Mouse (Mus musculus): ENCODE results near the gene Itpkb. TPM values are rescaled to one million over a fixed set of nuclear protein-coding genes. Genes with fewer than 3 reads are reported as not detected.

Gene Itpkb
- polyA plus RNA-seq, 1 experiment from 2014 or later, result 1.4 TPM

GRCm38 (mm10) chr1:180345098-180345497 lies 14.8 kb downstream of the Itpkb start:
- Histone ChIP-seq H3K4me1 (ENCODE audit: control insufficient read depth, low read depth, low read length) (peaks cover 3% of the 10 kb centered on the region; the same call in 1 of the 2 replicates), H3K27ac (ENCODE audit: low read length) (no peak overlapping the region), H3K9ac (ENCODE audit: low read depth, low read length) (no peak overlapping the region), H3K27me3 (ENCODE audit: control insufficient read depth, insufficient read depth, low read depth, low read length) (no peaks in the 10 kb centered on the region), H3K36me3 (ENCODE audit: control insufficient read depth, insufficient read depth) (no peaks in the 10 kb centered on the region), H3K4me2 (ENCODE audit: low read depth, low read length) (no peak overlapping the region), H3K4me3 (ENCODE audit: low read depth, low read length) (no peak overlapping the region), H3K9me3 (replicated peaks; ENCODE audit: control insufficient read depth, low read length) (no peaks in the 10 kb centered on the region)
- no peak for ATAC-seq (ENCODE audit: low read depth)
- WGBS (ENCODE audit: insufficient replicate concordance), result 71% methylated on average over 5 of the region's 5 CpGs

DNA sequence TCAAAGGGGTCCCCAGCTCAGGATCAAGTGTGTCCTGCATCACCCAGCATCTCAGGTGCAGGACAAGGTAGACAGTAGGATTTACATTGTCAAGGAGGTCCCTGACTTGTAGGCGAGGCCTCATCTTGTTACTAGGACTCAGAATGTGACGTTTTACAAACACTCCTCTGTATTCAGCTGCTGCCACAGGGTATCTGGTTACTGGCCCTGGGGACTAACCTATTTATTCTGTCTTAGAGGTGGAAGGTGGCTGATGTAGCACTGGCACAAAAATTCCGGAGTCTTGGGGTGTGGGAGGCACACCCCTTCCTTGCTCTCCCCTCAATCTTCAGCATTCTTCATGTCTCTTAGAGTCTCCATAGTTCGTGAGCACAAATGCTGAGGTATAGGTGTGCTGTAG lies 16.8 kb downstream of the Itpkb start:
- Histone ChIP-seq H3K36me3 (ENCODE audit: control insufficient read depth, insufficient read depth) (no peaks in the 10 kb centered on the region), H3K27ac (ENCODE audit: low read length) (no peak overlapping the region), H3K4me1 (ENCODE audit: control insufficient read depth, low read depth, low read length) (peaks cover 3% of the 10 kb centered on the region; the same call in 1 of the 2 replicates), H3K4me2 (ENCODE audit: low read depth, low read length) (no peak overlapping the region), H3K9me3 (replicated peaks; ENCODE audit: control insufficient read depth, low read length) (no peaks in the 10 kb centered on the region), H3K27me3 (ENCODE audit: control insufficient read depth, insufficient read depth, low read depth, low read length) (no peaks in the 10 kb centered on the region), H3K4me3 (ENCODE audit: low read depth, low read length) (no peak overlapping the region), H3K9ac (ENCODE audit: low read depth, low read length) (no peak overlapping the region)
- ATAC-seq (ENCODE audit: low read depth), result no peak
- WGBS (ENCODE audit: insufficient replicate concordance), result 56% methylated on average over 4 of the region's 4 CpGs

DNA sequence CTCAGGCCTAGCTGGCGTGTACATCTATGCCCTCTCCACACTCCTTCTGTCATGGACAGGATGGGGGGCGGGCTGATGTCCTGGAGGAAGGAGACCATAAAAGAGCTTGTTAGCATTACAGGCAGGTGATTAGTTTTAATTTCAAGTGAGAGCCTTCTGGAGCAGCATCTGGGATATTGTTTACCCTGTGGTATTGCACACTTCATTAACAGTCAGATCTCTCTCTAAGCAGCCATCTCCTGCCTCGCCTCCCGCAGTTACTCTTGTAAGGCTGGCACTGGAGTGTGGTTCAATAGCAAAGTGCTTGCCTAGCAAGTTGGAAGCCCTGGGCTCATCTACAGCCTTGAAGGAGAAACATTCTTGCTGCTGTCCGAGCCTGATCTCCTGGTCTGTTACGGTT lies 17.6 kb downstream of the Itpkb start:
- H3K4me2 ChIP-seq (ENCODE audit: low read depth, low read length), result no peak overlapping the region
- ATAC-seq (ENCODE audit: low read depth), result no peak
- H3K36me3 ChIP-seq (ENCODE audit: control insufficient read depth, insufficient read depth), result no peaks in the 10 kb centered on the region
- no peaks in the 10 kb centered on the region for H3K9me3 ChIP-seq (replicated peaks; ENCODE audit: control insufficient read depth, low read length)
- H3K4me1 ChIP-seq (ENCODE audit: control insufficient read depth, low read depth, low read length), result peaks cover 3% of the 10 kb centered on the region; the same call in 1 of the 2 replicates
- no peak overlapping the region for H3K4me3 ChIP-seq (ENCODE audit: low read depth, low read length)
- WGBS (ENCODE audit: insufficient replicate concordance), result 73% methylated on average over 6 of the region's 6 CpGs
- no peaks in the 10 kb centered on the region for H3K27me3 ChIP-seq (ENCODE audit: control insufficient read depth, insufficient read depth, low read depth, low read length)
- H3K9ac ChIP-seq (ENCODE audit: low read depth, low read length), result no peak overlapping the region
- H3K27ac ChIP-seq (ENCODE audit: low read length), result no peak overlapping the region

- ATAC-seq (ENCODE audit: low read depth), result no peak
- peaks cover 3% of the 10 kb centered on the region for H3K4me1 ChIP-seq (ENCODE audit: control insufficient read depth, low read depth, low read length)
- no peak overlapping the region for H3K27ac ChIP-seq (ENCODE audit: low read length)
- H3K4me2 ChIP-seq (ENCODE audit: low read depth, low read length), result no peak overlapping the region
- H3K4me3 ChIP-seq (ENCODE audit: low read depth, low read length), result no peak overlapping the region
- no peaks in the 10 kb centered on the region for H3K27me3 ChIP-seq (ENCODE audit: control insufficient read depth, insufficient read depth, low read depth, low read length)
- H3K36me3 ChIP-seq (ENCODE audit: control insufficient read depth, insufficient read depth), result no peaks in the 10 kb centered on the region
- H3K9ac ChIP-seq (ENCODE audit: low read depth, low read length), result no peak overlapping the region
- H3K9me3 ChIP-seq (replicated peaks; ENCODE audit: control insufficient read depth, low read length), result no peaks in the 10 kb centered on the region
These were observed 18.8 kb downstream of the Itpkb start for GRCm38 (mm10) chr1:180349090-180349489.

DNA sequence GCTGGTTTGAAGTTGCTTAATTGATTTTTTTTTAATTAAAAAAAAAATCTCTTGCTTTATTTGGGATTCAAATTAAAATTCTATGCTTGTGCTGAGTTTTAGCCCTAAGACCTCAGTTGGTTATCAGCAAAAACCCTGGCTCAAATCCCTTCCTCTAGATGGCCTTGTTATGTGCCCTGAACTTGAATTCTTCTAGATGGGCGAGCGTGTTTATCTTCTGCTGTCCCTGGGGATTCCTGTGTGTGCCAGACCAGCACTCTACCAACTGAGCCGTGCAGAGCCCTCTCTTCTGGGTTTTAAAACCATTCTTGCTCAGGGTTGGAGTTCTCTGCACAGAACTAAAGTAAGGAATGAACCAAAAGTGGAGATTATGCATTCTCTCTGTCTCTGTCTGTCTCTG lies 22.0 kb downstream of the Itpkb start:
- Histone ChIP-seq H3K27me3 (ENCODE audit: control insufficient read depth, insufficient read depth, low read depth, low read length) (no peaks in the 10 kb centered on the region), H3K4me2 (ENCODE audit: low read depth, low read length) (no peak overlapping the region), H3K4me3 (ENCODE audit: low read depth, low read length) (no peak overlapping the region), H3K9me3 (replicated peaks; ENCODE audit: control insufficient read depth, low read length) (no peaks in the 10 kb centered on the region), H3K36me3 (ENCODE audit: control insufficient read depth, insufficient read depth) (no peaks in the 10 kb centered on the region), H3K4me1 (ENCODE audit: control insufficient read depth, low read depth, low read length) (peaks cover 6% of the 10 kb centered on the region), H3K27ac (ENCODE audit: low read length) (no peak overlapping the region), H3K9ac (ENCODE audit: low read depth, low read length) (no peak overlapping the region)
- ATAC-seq (ENCODE audit: low read depth), result no peak
- WGBS (ENCODE audit: insufficient replicate concordance), result 35% methylated on average over 3 of the region's 3 CpGs

DNA sequence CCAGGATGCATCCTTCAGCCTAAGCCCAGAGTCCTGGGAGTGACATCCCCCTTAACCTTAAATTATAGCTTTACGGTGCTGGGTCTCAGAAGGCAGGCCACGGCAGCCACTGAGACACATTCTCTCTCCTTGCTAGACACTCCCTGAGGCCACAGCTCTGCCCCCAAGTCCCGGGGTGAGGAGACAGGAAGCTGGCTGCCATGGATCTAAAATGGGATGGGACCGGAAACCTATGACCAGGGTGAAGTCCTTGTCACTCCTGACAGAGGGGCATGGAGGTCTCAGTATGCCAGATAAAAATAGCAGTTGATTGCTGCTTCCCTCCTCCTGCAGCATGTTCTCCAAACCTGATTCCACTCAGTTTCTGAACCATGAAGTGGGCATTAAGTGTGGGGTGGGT lies 23.8 kb downstream of the Itpkb start:
- 51% methylated on average over 4 of the region's 4 CpGs for WGBS (ENCODE audit: insufficient replicate concordance)

DNA sequence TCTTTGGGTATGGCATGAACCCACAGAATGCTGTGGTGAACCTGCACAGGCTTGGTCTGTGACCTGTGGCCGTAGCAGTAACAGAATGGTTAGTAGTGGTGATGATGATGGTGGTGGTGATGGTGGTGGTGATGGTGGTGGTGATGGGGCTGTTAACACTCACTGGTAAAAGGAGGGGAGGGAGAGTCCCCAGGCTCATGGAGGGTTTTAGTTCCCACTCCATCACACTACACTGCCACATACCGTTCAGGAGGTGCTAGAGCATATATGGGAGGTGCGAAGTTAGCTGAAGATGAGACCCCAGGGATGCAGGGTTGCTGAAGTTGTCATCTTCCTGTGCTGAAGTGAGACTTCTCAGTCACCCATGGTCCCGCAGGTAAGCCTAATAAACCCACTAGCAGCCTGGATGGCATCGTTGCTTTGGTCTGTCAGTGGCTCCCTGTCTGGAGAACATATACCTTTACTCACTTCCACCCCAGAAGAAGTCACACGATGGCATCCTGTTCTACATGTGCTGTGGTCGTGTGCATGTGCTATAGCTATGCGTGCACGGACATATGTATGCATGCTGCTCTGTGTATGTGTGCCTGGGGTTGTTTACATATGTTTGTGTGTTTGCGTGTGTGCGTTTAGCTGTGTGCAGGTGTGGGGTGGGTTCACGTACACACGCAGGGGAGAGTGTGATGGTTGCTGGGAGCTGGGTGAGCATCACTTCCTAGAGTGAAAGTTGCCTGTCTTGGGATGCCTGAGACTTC lies 24.9 kb downstream of the Itpkb start:
- H3K9ac ChIP-seq (ENCODE audit: low read depth, low read length), result no peak overlapping the region
- no peak for ATAC-seq (ENCODE audit: low read depth)
- no peaks in the 10 kb centered on the region for H3K36me3 ChIP-seq (ENCODE audit: control insufficient read depth, insufficient read depth)
- no peak overlapping the region for H3K4me2 ChIP-seq (ENCODE audit: low read depth, low read length)
- no peak overlapping the region for H3K27ac ChIP-seq (ENCODE audit: low read length)
- no peaks in the 10 kb centered on the region for H3K27me3 ChIP-seq (ENCODE audit: control insufficient read depth, insufficient read depth, low read depth, low read length)
- 72% methylated on average over 13 of the region's 13 CpGs for WGBS (ENCODE audit: insufficient replicate concordance)
- H3K4me1 ChIP-seq (ENCODE audit: control insufficient read depth, low read depth, low read length), result peaks cover 4% of the 10 kb centered on the region
- H3K9me3 ChIP-seq (replicated peaks; ENCODE audit: control insufficient read depth, low read length), result no peaks in the 10 kb centered on the region
- no peak overlapping the region for H3K4me3 ChIP-seq (ENCODE audit: low read depth, low read length)

More for the DNA sequence above, 23.8 kb downstream of the Itpkb start:
- Histone ChIP-seq H3K4me3 (ENCODE audit: low read depth, low read length) (no peak overlapping the region), H3K4me2 (ENCODE audit: low read depth, low read length) (no peak overlapping the region), H3K9ac (ENCODE audit: low read depth, low read length) (no peak overlapping the region), H3K4me1 (ENCODE audit: control insufficient read depth, low read depth, low read length) (peaks cover 4% of the 10 kb centered on the region), H3K36me3 (ENCODE audit: control insufficient read depth, insufficient read depth) (no peaks in the 10 kb centered on the region), H3K9me3 (replicated peaks; ENCODE audit: control insufficient read depth, low read length) (no peaks in the 10 kb centered on the region), H3K27ac (ENCODE audit: low read length) (no peak overlapping the region), H3K27me3 (ENCODE audit: control insufficient read depth, insufficient read depth, low read depth, low read length) (no peaks in the 10 kb centered on the region)
- no peak for ATAC-seq (ENCODE audit: low read depth)

- Histone ChIP-seq H3K9me3 (replicated peaks; ENCODE audit: control insufficient read depth, low read length) (no peaks in the 10 kb centered on the region), H3K36me3 (ENCODE audit: control insufficient read depth, insufficient read depth) (no peaks in the 10 kb centered on the region), H3K27ac (ENCODE audit: low read length) (peak overlapping the region; percentile 28; the same call in 1 of the 2 replicates), H3K27me3 (ENCODE audit: control insufficient read depth, insufficient read depth, low read depth, low read length) (no peaks in the 10 kb centered on the region), H3K4me3 (ENCODE audit: low read depth, low read length) (no peak overlapping the region), H3K4me1 (ENCODE audit: control insufficient read depth, low read depth, low read length) (peaks cover 4% of the 10 kb centered on the region), H3K4me2 (ENCODE audit: low read depth, low read length) (no peak overlapping the region), H3K9ac (ENCODE audit: low read depth, low read length) (no peak overlapping the region)
- no peak for ATAC-seq (ENCODE audit: low read depth)
- 41% methylated on average over 4 of the region's 4 CpGs for WGBS (ENCODE audit: insufficient replicate concordance)
These were observed 25.9 kb downstream of the Itpkb start for GRCm38 (mm10) chr1:180356176-180356575.

- peaks cover 4% of the 10 kb centered on the region for H3K4me1 ChIP-seq (ENCODE audit: control insufficient read depth, low read depth, low read length)
These were observed 26.6 kb downstream of the Itpkb start for GRCm38 (mm10) chr1:180356857-180357256.

More at GRCm38 (mm10) chr1:180356857-180357256, 26.6 kb downstream of the Itpkb start:
- no peak overlapping the region for H3K4me3 ChIP-seq (ENCODE audit: low read depth, low read length)
- 39% methylated on average over 6 of the region's 6 CpGs for WGBS (ENCODE audit: insufficient replicate concordance)
- no peak overlapping the region for H3K9ac ChIP-seq (ENCODE audit: low read depth, low read length)
- H3K4me2 ChIP-seq (ENCODE audit: low read depth, low read length), result no peak overlapping the region
- no peak overlapping the region for H3K27ac ChIP-seq (ENCODE audit: low read length)
- H3K9me3 ChIP-seq (replicated peaks; ENCODE audit: control insufficient read depth, low read length), result no peaks in the 10 kb centered on the region
- no peak for ATAC-seq (ENCODE audit: low read depth)
- H3K27me3 ChIP-seq (ENCODE audit: control insufficient read depth, insufficient read depth, low read depth, low read length), result no peaks in the 10 kb centered on the region
- no peaks in the 10 kb centered on the region for H3K36me3 ChIP-seq (ENCODE audit: control insufficient read depth, insufficient read depth)
